Mouse (Mus musculus): ENCODE results near the gene Slc25a34. TPM values are rescaled to one million over a fixed set of nuclear protein-coding genes. Genes with fewer than 3 reads are reported as not detected.
A peak's percentile ranks its signal among the peaks of the same experiment; 100 is the strongest.

Slc25a34 gene
- polyA plus RNA-seq, 1 experiment from 2014 or later = not detected

GRCm38 (mm10) chr4:141651286-141651685 is 27.7 kb upstream of the Slc25a34 start:
- H3K4me3 ChIP-seq (ENCODE audit: low read depth, low read length) = no peak overlapping the region
- DNase-seq (ENCODE audit: low spot score) (no peak), ATAC-seq (ENCODE audit: insufficient number of reproducible peaks, low FRiP score, low TSS enrichment, low read depth) (no peak)
- H3K27ac ChIP-seq (replicated peaks; ENCODE audit: low read depth, low read length) = no peak overlapping the region
- no peaks in the 10 kb centered on the region for H3K4me1 ChIP-seq (ENCODE audit: control insufficient read depth, insufficient read depth, low read length)
- 89% methylated on average over 6 of the region's 6 CpGs for WGBS
- no peak overlapping the region for H3K4me2 ChIP-seq (ENCODE audit: low read depth, severe bottlenecking)
- H3K9me3 ChIP-seq (ENCODE audit: control insufficient read depth, low read length) = no peaks in the 10 kb centered on the region
- no peak overlapping the region for H3K9ac ChIP-seq (ENCODE audit: low read length)
- H3K36me3 ChIP-seq (ENCODE audit: control insufficient read depth, insufficient read depth, low read length) = peaks cover 4% of the 10 kb centered on the region; the same call in 1 of the 2 replicates
- H3K27me3 ChIP-seq (ENCODE audit: control insufficient read depth, insufficient read depth, low read length) = no peaks in the 10 kb centered on the region

DNA sequence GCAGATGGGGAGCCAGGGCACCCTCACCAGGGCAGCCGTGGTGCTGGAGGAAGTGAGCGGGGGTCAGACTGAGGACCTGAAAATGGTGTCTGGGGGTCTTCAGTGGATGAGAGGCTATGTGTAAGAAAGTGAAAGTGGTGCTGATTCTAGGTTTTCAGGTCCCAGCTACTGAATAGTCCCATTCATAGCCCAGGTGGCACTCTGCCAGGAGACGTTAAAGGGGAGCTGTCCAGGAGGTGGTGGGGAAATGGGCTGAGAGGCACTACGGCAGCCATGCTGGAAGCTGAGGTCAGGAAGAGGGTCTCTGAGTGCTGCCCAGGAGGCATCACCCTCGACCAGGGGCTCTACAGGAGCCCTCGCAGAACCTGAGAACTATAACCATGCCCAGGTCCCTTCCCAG is 25.6 kb upstream of the Slc25a34 start:
- DNase-seq (ENCODE audit: low spot score) (peak; percentile 30), ATAC-seq (ENCODE audit: insufficient number of reproducible peaks, low FRiP score, low TSS enrichment, low read depth) (no peak)
- Histone ChIP-seq H3K36me3 (ENCODE audit: control insufficient read depth, insufficient read depth, low read length) (peaks cover 4% of the 10 kb centered on the region; the same call in 1 of the 2 replicates), H3K27me3 (ENCODE audit: control insufficient read depth, insufficient read depth, low read length) (no peaks in the 10 kb centered on the region), H3K27ac (replicated peaks; ENCODE audit: low read depth, low read length) (0 out of 2 replicates have a peak overlapping the region, but pooled peaks have one; percentile 12), H3K4me2 (ENCODE audit: low read depth, severe bottlenecking) (no peak overlapping the region), H3K9me3 (ENCODE audit: control insufficient read depth, low read length) (no peaks in the 10 kb centered on the region), H3K4me1 (ENCODE audit: control insufficient read depth, insufficient read depth, low read length) (no peaks in the 10 kb centered on the region), H3K9ac (ENCODE audit: low read length) (no peak overlapping the region), H3K4me3 (ENCODE audit: low read depth, low read length) (no peak overlapping the region)
- WGBS = 77% methylated on average over 6 of the region's 6 CpGs

- Histone ChIP-seq H3K27ac (replicated peaks; ENCODE audit: low read depth, low read length) (no peak overlapping the region), H3K36me3 (ENCODE audit: control insufficient read depth, insufficient read depth, low read length) (peaks cover 4% of the 10 kb centered on the region; the same call in 1 of the 2 replicates)
- ATAC-seq (ENCODE audit: insufficient number of reproducible peaks, low FRiP score, low TSS enrichment, low read depth) = no peak
These were observed 24.6 kb upstream of the Slc25a34 start for GRCm38 (mm10) chr4:141648262-141648661.

DNA sequence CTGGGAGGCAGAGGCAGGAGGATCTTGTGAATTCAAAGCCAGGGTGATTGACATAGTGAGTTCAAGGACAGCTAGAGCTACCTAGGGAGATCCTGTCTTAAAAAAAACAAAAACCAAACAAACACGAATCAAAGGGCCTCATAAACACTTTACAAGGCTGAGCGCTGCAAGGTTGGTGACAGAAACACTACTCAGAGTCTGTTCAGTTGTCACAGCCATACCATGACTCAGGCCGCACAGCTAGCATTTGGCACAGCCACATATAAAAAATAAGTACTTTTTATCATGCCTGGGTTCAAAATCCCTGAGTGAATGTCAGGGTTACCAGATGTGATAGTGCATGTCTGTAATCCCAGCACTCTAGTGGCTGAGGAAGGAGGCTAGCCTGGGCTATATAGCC is 23.6 kb upstream of the Slc25a34 start:
- WGBS = 81% methylated on average over 3 of the region's 3 CpGs
- Histone ChIP-seq H3K9ac (ENCODE audit: low read length) (no peak overlapping the region), H3K9me3 (ENCODE audit: control insufficient read depth, low read length) (no peaks in the 10 kb centered on the region), H3K36me3 (ENCODE audit: control insufficient read depth, insufficient read depth, low read length) (peaks cover 5% of the 10 kb centered on the region; the same call in 1 of the 2 replicates), H3K27ac (replicated peaks; ENCODE audit: low read depth, low read length) (no peak overlapping the region), H3K4me2 (ENCODE audit: low read depth, severe bottlenecking) (no peak overlapping the region), H3K4me3 (ENCODE audit: low read depth, low read length) (no peak overlapping the region), H3K27me3 (ENCODE audit: control insufficient read depth, insufficient read depth, low read length) (no peaks in the 10 kb centered on the region), H3K4me1 (ENCODE audit: control insufficient read depth, insufficient read depth, low read length) (no peaks in the 10 kb centered on the region)
- ATAC-seq (ENCODE audit: insufficient number of reproducible peaks, low FRiP score, low TSS enrichment, low read depth) (no peak), DNase-seq (ENCODE audit: low spot score) (no peak)

More at GRCm38 (mm10) chr4:141648262-141648661, 24.6 kb upstream of the Slc25a34 start:
- no peaks in the 10 kb centered on the region for H3K27me3 ChIP-seq (ENCODE audit: control insufficient read depth, insufficient read depth, low read length)
- H3K9me3 ChIP-seq (ENCODE audit: control insufficient read depth, low read length) = no peaks in the 10 kb centered on the region
- H3K9ac ChIP-seq (ENCODE audit: low read length) = no peak overlapping the region
- no peaks in the 10 kb centered on the region for H3K4me1 ChIP-seq (ENCODE audit: control insufficient read depth, insufficient read depth, low read length)
- DNase-seq (ENCODE audit: low spot score) = no peak
- WGBS = 93% methylated on average over 5 of the region's 5 CpGs
- no peak overlapping the region for H3K4me3 ChIP-seq (ENCODE audit: low read depth, low read length)
- no peak overlapping the region for H3K4me2 ChIP-seq (ENCODE audit: low read depth, severe bottlenecking)

DNA sequence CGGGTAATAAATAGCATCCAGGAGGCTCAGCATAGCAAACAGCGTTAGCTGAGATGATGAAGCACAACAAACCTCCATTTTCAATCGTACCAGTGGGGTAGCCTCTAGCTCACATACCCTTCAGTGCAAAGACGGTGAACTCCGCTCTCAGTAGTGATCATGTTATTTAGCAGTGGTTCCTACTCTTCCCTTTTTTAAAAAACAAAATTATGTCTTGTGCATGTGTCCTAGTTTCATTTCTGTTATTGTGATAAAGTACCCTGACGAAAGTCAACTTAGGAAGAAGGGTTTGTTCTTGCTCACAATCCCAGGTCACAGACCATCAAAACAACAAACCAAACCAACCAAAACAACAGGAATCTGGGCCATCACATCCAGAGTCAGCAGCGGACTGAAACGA is 22.4 kb upstream of the Slc25a34 start:
- no peak for ATAC-seq (ENCODE audit: insufficient number of reproducible peaks, low FRiP score, low TSS enrichment, low read depth)
- no peaks in the 10 kb centered on the region for H3K9me3 ChIP-seq (ENCODE audit: control insufficient read depth, low read length)
- WGBS = 93% methylated on average over 8 of the region's 8 CpGs
- no peak overlapping the region for H3K9ac ChIP-seq (ENCODE audit: low read length)
- H3K36me3 ChIP-seq (ENCODE audit: control insufficient read depth, insufficient read depth, low read length) = peaks cover 10% of the 10 kb centered on the region
- no peak for DNase-seq (ENCODE audit: low spot score)
- H3K27ac ChIP-seq (replicated peaks; ENCODE audit: low read depth, low read length) = no peak overlapping the region
- no peaks in the 10 kb centered on the region for H3K27me3 ChIP-seq (ENCODE audit: control insufficient read depth, insufficient read depth, low read length)
- H3K4me1 ChIP-seq (ENCODE audit: control insufficient read depth, insufficient read depth, low read length) = no peaks in the 10 kb centered on the region
- H3K4me3 ChIP-seq (ENCODE audit: low read depth, low read length) = no peak overlapping the region
- no peak overlapping the region for H3K4me2 ChIP-seq (ENCODE audit: low read depth, severe bottlenecking)

GRCm38 (mm10) chr4:141643118-141643855 is 19.7 kb upstream of the Slc25a34 start:
- no peak overlapping the region for H3K27ac ChIP-seq (replicated peaks; ENCODE audit: low read depth, low read length)
- H3K9me3 ChIP-seq (ENCODE audit: control insufficient read depth, low read length) = no peaks in the 10 kb centered on the region
- H3K9ac ChIP-seq (ENCODE audit: low read length) = no peak overlapping the region
- ATAC-seq (ENCODE audit: insufficient number of reproducible peaks, low FRiP score, low TSS enrichment, low read depth) = no peak
- WGBS = 90% methylated on average over 7 of the region's 7 CpGs
- DNase-seq (ENCODE audit: low spot score) = no peak
- H3K27me3 ChIP-seq (ENCODE audit: control insufficient read depth, insufficient read depth, low read length) = no peaks in the 10 kb centered on the region
- H3K4me1 ChIP-seq (ENCODE audit: control insufficient read depth, insufficient read depth, low read length) = no peaks in the 10 kb centered on the region
- no peak overlapping the region for H3K4me2 ChIP-seq (ENCODE audit: low read depth, severe bottlenecking)
- H3K36me3 ChIP-seq (ENCODE audit: control insufficient read depth, insufficient read depth, low read length) = peaks cover 13% of the 10 kb centered on the region
- no peak overlapping the region for H3K4me3 ChIP-seq (ENCODE audit: low read depth, low read length)

DNA sequence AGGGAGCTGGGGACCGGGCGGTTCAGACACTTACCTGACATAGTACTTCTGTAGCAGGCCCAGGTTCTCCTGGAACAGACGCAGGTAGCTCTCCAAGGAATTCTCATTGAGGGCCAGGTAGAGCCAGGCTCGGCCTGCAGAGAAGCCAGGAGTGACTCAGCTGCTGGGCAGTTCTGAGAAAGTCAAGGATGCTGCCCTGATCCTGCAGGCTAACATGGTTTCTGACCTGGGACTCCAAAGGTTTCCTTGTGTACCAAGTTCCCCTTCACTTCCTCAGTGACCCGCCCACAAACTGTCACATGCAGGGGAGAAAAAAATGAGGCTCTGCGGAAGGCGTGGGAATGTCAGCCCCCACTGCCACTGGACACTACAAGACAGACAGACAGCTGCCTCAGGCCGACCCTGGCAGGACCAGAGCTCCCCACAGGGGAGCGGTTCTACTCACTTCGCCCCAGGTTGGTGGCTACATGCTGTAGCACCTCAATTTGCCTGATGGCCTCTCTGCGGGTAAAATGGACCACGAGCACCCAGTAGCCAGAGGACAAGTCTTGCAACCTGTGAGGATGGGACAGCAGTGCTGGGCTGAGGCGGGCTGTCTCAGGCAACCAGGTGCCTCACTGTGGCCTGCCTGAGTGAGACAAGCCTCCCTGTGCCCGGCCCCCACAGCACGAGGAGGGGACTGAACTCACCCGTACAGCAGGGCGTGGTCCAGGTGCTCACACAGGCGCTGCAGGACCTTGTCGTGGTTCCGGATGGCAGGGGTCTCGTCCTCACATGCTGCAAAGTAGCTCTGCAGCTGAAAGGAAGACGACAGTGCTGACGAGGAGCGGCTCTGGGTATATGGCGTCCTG is 18.6 kb upstream of the Slc25a34 start:
- no peak for DNase-seq (ENCODE audit: low spot score)
- H3K4me3 ChIP-seq (ENCODE audit: low read depth, low read length) = no peak overlapping the region
- H3K9ac ChIP-seq (ENCODE audit: low read length) = no peak overlapping the region
- ATAC-seq (ENCODE audit: insufficient number of reproducible peaks, low FRiP score, low TSS enrichment, low read depth) = no peak
- H3K4me2 ChIP-seq (ENCODE audit: low read depth, severe bottlenecking) = no peak overlapping the region
- no peak overlapping the region for H3K27ac ChIP-seq (replicated peaks; ENCODE audit: low read depth, low read length)
- no peaks in the 10 kb centered on the region for H3K9me3 ChIP-seq (ENCODE audit: control insufficient read depth, low read length)
- peaks cover 13% of the 10 kb centered on the region for H3K36me3 ChIP-seq (ENCODE audit: control insufficient read depth, insufficient read depth, low read length)
- WGBS = 91% methylated on average over 25 of the region's 25 CpGs
- H3K4me1 ChIP-seq (ENCODE audit: control insufficient read depth, insufficient read depth, low read length) = no peaks in the 10 kb centered on the region
- no peaks in the 10 kb centered on the region for H3K27me3 ChIP-seq (ENCODE audit: control insufficient read depth, insufficient read depth, low read length)

- no peaks in the 10 kb centered on the region for H3K27me3 ChIP-seq (ENCODE audit: control insufficient read depth, insufficient read depth, low read length)
- no peaks in the 10 kb centered on the region for H3K4me1 ChIP-seq (ENCODE audit: control insufficient read depth, insufficient read depth, low read length)
- H3K27ac ChIP-seq (replicated peaks; ENCODE audit: low read depth, low read length) = no peak overlapping the region
- H3K36me3 ChIP-seq (ENCODE audit: control insufficient read depth, insufficient read depth, low read length) = peaks cover 13% of the 10 kb centered on the region
- ATAC-seq (ENCODE audit: insufficient number of reproducible peaks, low FRiP score, low TSS enrichment, low read depth) = no peak
- H3K4me2 ChIP-seq (ENCODE audit: low read depth, severe bottlenecking) = no peak overlapping the region
- no peak overlapping the region for H3K4me3 ChIP-seq (ENCODE audit: low read depth, low read length)
- H3K9me3 ChIP-seq (ENCODE audit: control insufficient read depth, low read length) = no peaks in the 10 kb centered on the region
- no peak for DNase-seq (ENCODE audit: low spot score)
- WGBS = 90% methylated on average over 7 of the region's 7 CpGs
- H3K9ac ChIP-seq (ENCODE audit: low read length) = no peak overlapping the region
These were observed 17.7 kb upstream of the Slc25a34 start for GRCm38 (mm10) chr4:141641353-141641771.
